Mouse (Mus musculus): ENCODE results near the gene Cep295. TPM values are rescaled to one million over a fixed set of nuclear protein-coding genes. Genes with fewer than 3 reads are reported as not detected.
A peak's percentile ranks its signal among the peaks of the same experiment; 100 is the strongest.
"Not testable (repeated sequence)": the region's sequence is repeated elsewhere in the genome, so short reads cannot be mapped to it uniquely, and the experiment has no call there.

Gene Cep295
- total RNA-seq, 2 experiments from 2014 or later: 66.3 to 72.4 TPM

DNA sequence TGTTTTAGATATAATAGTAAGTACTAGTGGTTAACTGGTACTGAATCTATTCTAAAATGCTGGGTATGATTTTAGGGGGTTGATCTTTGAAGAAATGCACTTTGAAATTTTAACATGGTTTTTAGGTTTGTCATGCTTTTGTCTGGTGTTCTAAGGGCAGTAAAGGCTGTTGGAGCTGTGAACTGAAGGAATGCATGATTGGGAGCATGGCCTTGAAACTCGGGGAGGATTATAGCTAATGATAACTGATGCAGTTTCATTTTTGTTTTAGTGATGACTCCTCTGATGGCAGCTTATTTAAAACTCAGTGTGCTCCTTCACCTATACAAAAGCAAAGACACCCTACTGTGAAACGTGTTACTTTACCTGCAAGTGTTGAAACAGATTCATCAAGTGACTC, 49.3 kb downstream of the Cep295 start:
- no peak for ATAC-seq (replicated peaks; ENCODE audit: poor library complexity, severe bottlenecking)

GRCm38 (mm10) chr9:15307257-15307656, 50.3 kb downstream of the Cep295 start:
- ATAC-seq (replicated peaks; ENCODE audit: poor library complexity, severe bottlenecking): no peak

- no peak for ATAC-seq (replicated peaks; ENCODE audit: poor library complexity, severe bottlenecking)
Measured at GRCm38 (mm10) chr9:15306398-15307119, 51.0 kb downstream of the Cep295 start, which contains the start of gene 4931406C07Rik. TSS of gene 4931406C07Rik (minus strand) at chr9:15306448.

GRCm38 (mm10) chr9:15305503-15306397, 51.8 kb downstream of the Cep295 start, which contains the start of gene Taf1d:
TSS of gene Taf1d (plus strand) at chr9:15306214.
- ATAC-seq (replicated peaks; ENCODE audit: poor library complexity, severe bottlenecking): peak; percentile 87

DNA sequence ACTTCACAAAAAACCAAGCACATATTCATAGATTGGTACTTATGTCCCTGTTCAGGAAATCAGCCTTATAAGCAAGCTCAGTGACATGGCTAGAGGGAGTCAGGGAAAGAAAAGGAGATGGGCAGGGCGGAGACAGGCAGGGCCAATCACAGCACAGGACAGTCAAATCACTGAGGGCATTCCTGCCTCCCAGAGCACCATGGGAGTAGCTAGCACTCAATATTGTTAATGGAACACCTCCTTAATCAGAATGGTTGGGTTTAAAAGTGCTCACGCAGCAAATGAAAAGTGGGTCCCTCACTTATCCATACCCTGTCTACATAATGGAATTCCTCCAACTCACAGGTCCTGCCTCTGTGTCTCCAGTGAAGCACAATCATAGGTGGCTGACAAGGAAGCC, 54.7 kb downstream of the Cep295 start:
- no peak for ATAC-seq (replicated peaks; ENCODE audit: poor library complexity, severe bottlenecking)

- ATAC-seq (replicated peaks; ENCODE audit: poor library complexity, severe bottlenecking): not testable (repeated sequence)
Measured at GRCm38 (mm10) chr9:15302006-15302405, 55.6 kb downstream of the Cep295 start.

DNA sequence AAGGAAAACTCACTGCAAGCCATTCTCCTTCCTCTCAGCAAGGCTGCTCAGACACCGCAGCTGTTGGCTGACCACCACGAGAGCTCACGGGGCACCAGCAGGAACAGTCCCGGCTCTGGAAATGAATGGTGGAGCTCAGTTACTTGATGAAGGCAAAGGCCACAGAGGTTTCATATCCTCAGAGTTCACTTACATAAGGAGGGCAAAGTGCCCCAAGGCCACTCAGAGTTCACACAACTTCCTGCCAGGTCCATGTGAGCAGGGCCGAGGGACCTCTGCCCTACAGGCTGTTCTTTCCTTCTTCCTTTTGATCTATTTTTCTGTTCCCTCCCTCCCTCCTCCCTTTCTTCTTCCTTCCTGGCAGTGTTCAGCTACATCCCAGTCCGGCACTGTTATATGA, 56.2 kb downstream of the Cep295 start:
- ATAC-seq (replicated peaks; ENCODE audit: poor library complexity, severe bottlenecking): peak; percentile 60

DNA sequence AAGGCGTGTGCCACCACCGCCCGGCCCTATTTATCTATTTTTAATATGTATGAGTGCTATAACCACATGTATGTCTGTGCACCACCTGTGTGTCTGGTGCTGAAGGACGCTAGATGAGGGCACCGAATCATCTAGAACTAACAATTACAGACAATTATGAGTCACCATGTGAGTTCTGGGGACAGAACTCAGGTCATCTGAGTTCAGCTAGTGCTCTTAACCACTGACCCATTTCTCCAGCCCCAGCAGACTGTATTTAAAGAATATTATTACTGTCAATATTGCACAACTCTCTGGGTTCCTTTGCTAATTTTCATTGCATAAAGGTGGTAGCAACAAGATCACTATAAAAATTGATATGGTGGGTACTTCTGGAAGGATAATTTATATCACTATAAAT, 57.5 kb downstream of the Cep295 start:
- ATAC-seq (replicated peaks; ENCODE audit: poor library complexity, severe bottlenecking): peak; percentile 20; the same call in 1 of the 2 replicates

GRCm38 (mm10) chr9:15298451-15298850, 59.1 kb downstream of the Cep295 start:
- peak; percentile 61 for ATAC-seq (replicated peaks; ENCODE audit: poor library complexity, severe bottlenecking)

- ATAC-seq (replicated peaks; ENCODE audit: poor library complexity, severe bottlenecking): no peak
Measured at GRCm38 (mm10) chr9:15297112-15297511, 60.5 kb downstream of the Cep295 start.

- peak; percentile 96 for ATAC-seq (replicated peaks; ENCODE audit: poor library complexity, severe bottlenecking)
Measured at GRCm38 (mm10) chr9:15289251-15289650, 68.3 kb downstream of the Cep295 start.

DNA sequence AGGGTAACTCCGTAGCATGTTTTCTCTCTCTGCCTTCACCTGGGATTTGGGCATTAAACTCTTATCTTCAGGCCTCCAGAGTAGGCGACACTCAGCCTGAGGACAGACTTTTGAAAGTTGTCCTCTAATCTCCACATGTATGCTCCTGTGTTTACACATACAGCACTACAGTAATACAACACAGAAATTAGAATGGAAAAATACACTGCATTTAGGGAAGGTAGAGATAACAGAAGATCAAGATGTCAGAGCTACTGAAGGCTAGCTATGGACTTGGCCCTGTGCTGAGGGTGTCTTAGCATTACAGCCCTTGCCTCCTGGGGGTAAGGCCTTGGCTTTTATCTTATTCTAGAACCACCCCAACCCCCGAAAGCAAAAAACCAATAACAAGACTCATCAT, 69.2 kb downstream of the Cep295 start:
- no peak for ATAC-seq (replicated peaks; ENCODE audit: poor library complexity, severe bottlenecking)

DNA sequence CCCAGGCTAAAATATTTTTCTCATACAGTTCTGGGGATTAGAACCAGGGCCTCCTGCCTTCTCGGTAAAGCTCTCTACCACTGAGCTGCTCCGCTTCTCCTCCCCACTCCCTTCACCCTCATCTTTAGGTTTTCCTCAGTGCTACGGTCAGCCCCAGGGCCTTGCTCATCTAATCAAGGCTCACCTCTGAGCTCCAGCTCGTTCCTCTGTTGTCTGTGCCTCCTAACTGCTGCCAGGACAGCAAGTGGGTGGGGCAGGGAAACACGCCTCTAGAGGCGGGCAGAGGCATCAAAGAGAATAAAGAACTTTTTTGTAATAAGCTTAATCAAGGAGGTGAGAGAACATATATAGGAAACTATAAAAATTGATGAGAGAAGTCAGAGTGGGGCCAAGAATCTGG, 69.7 kb downstream of the Cep295 start:
- ATAC-seq (replicated peaks; ENCODE audit: poor library complexity, severe bottlenecking): no peak

DNA sequence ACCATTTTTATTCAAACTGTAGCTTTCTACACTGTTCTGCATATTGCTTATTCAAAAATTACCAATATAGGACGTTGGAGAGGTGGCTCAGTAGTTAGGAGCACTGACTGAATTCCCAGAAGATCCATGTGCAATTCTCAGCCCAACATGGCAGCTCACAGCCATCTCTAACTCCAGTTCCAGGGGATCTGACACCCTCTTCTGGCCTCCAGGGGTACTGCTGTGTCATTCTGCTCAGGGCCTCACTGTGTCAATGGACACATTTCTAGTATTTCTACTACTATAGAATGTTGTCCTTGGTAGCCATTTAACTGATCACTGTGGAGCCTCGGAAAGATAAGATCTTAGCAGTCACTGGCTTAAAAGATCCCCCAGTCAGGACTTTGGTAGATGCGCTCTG, 72.1 kb downstream of the Cep295 start:
- ATAC-seq (replicated peaks; ENCODE audit: poor library complexity, severe bottlenecking): peak; percentile 41

DNA sequence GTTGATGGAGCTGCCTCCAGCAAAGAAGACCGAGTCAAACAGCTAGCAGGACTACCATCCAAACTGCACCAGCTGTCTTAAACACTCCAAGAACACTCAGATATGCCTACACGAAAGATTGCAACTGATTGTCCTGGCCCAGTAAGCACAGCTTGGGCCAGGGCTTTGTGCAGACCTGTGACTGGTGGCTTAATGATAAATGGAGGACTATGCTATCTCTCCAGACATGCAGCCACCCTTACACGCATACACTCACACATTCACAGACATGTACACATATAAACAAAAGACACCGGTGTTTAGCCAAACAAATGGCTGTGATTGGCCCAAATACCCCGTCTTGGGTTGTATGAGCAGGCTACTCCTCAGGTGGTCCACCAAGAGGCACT, 77.1 kb downstream of the Cep295 start:
- no peak for ATAC-seq (replicated peaks; ENCODE audit: poor library complexity, severe bottlenecking)

GRCm38 (mm10) chr9:15279649-15280490, 77.7 kb downstream of the Cep295 start, which contains the start of gene Med17:
TSS of gene Med17 (minus strand) at chr9:15279931.
- ATAC-seq (replicated peaks; ENCODE audit: poor library complexity, severe bottlenecking): peak; percentile 93

DNA sequence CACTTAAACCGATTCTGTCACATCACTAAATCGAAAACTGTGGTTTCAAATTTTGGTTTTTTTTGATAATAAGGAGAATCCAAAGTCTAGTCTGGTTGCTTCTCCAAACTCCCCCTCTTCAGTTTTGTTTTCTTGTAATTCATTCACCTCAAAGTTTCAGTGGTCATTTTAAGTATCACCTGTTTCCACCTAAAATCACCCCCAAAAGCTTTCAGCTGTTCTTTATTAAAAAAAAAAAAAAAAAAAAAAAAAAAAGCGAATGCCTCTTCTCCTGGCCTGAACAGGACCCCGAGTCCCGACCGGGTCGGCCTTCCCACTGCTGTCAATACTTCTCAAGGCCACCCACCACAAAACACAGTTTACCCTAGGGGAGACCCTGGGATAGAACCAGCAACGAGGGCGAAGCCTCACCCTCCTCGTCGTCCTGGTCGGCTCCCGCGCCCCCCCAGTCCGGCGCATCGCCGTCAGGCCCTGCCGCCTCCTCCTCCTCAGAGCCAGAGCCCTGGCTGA, 78.4 kb downstream of the Cep295 start:
- ATAC-seq (replicated peaks; ENCODE audit: poor library complexity, severe bottlenecking): no peak

DNA sequence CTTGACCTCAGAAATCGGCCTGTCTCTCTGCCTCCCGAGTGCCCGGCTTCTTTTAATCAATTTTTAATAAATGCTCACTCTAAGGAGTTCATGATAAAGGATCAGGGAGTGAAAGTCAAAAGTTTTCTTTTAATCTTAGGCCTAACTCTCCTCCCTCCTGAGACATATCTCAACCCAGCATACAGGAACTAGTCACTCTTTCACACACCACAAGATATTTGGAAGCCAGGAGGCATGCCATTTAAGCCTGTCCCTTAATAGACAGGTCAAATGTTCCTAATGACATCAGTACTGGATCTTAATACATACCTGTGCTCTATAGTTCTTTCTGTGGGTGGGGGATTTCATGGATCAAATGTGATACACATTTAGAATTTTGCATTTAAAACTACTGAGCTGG, 79.2 kb downstream of the Cep295 start:
- no peak for ATAC-seq (replicated peaks; ENCODE audit: poor library complexity, severe bottlenecking)

- ATAC-seq (replicated peaks; ENCODE audit: poor library complexity, severe bottlenecking): no peak
Measured at GRCm38 (mm10) chr9:15276855-15277254, 80.7 kb downstream of the Cep295 start.

DNA sequence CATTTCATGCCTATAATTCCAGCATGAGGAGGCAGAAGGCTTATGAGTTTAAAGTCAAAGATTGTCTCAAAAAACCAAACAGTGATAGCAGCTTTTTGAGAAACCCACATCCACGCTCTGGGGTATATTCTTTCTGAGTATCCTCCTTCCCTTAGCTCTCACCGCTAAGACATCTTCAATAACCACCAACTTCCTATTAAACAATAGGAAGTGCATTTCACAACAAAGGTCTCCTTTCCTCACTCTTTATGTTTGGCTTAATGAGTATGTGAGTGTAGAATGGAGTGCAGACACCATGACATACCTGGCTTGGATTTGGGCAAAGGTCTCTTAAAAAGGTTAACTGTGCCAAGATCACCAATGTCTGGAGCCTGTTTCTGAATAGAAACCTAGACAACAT, 83.6 kb downstream of the Cep295 start:
- ATAC-seq (replicated peaks; ENCODE audit: poor library complexity, severe bottlenecking): peak; percentile 78

Data from granulocyte monocyte progenitor cell, adult 5-6 weeks (primary cell).